Mouse (Mus musculus) heart, postnatal 0 days (tissue): ENCODE data around the gene Ppef2. TPM values are rescaled to one million over a fixed set of nuclear protein-coding genes. Genes with fewer than 3 reads are reported as not detected.
"Not testable (repeated sequence)": the region's sequence is repeated elsewhere in the genome, so short reads cannot be mapped to it uniquely, and the experiment has no call there.

Experiments used
- ATAC-seq: fragments of 200-750 bp; cut with Nextera tagmentation; 2 replicates; pipeline ENCODE4 v1.8.0; 2017; ENCODE audit warnings: low read depth, moderate number of reproducible peaks, moderate library complexity; ENCODE audit not compliant: insufficient read depth
- DNase-seq: peaks from one replicate; pipeline ENCODE4 v3.0.0-alpha.2; 2016; ENCODE audit warnings: low spot score
- H3K27ac ChIP-seq: fragments of 300-500 bp; sonication (generic); 2 replicates; pipeline ENCODE4 v1.5.1; 2014; ENCODE audit warnings: low read depth, mild to moderate bottlenecking
- H3K27me3 ChIP-seq: fragments of 300-500 bp; sonication (generic); 2 replicates; pipeline ENCODE4 v1.6.1; 2014; ENCODE audit warnings: low read length, mixed read lengths; ENCODE audit not compliant: control insufficient read depth, insufficient read depth
- H3K36me3 ChIP-seq: fragments of 300-500 bp; sonication (generic); replicated peaks from 2 replicates; pipeline ENCODE4 v1.6.1; 2014; ENCODE audit warnings: low read length, mixed read lengths; ENCODE audit not compliant: control insufficient read depth, insufficient read depth
- H3K4me1 ChIP-seq: fragments of 300-500 bp; sonication (generic); 2 replicates; pipeline ENCODE4 v1.6.1; 2014; ENCODE audit warnings: antibody characterized with exemption; ENCODE audit not compliant: control insufficient read depth, insufficient read depth
- H3K4me2 ChIP-seq: fragments of 300-500 bp; sonication (generic); 2 replicates; pipeline ENCODE4 v1.6.1; 2014; ENCODE audit warnings: low read depth, mild to moderate bottlenecking, low read length, moderate library complexity
- H3K4me3 ChIP-seq: fragments of 300-500 bp; sonication (generic); 2 replicates; pipeline ENCODE4 v1.5.1; 2014; ENCODE audit warnings: low read depth, low read length
- H3K9ac ChIP-seq: fragments of 300-500 bp; sonication (generic); replicated peaks from 2 replicates; pipeline ENCODE4 v1.6.1; 2014; ENCODE audit warnings: low read depth, low read length, mixed read lengths
- H3K9me3 ChIP-seq: fragments of 300-500 bp; sonication (generic); replicated peaks from 2 replicates; pipeline ENCODE4 v1.6.1; 2016; ENCODE audit warnings: low read length; ENCODE audit not compliant: control insufficient read depth
- CTCF ChIP-seq: IDR thresholded peaks from 2 replicates; pipeline ENCODE4 v1.5.1; 2016; ENCODE audit warnings: antibody characterized with exemption, control low read depth, low read depth
- EP300 ChIP-seq: IDR thresholded peaks from 2 replicates; pipeline ENCODE4 v1.6.1; 2016; ENCODE audit warnings: antibody characterized with exemption, low read depth
- WGBS: fragments of 180-500 bp; shearing (Covaris S2); extraction: QIAGEN DNeasy Blood & Tissue Kit; methylation state at CpG from one replicate; pipeline ENCODE4 v1.1.7; 2014; 5-methylcytosine and 5-hydroxymethylcytosine counted together
- polyA plus RNA-seq: library from polyadenylated mRNA; unstranded; fragments of >200 nt; fragmentation: Nextera tagmentation; extraction: Ambion mirVana; gene quantifications from 2 replicates; pipeline ENCODE4 v1.2.1, GENCODE M21; 2015
- total RNA-seq: library from RNA; depleted of rRNA; stranded (reverse); fragments of >200 nt; gene quantifications from 2 replicates; pipeline ENCODE4 v1.2.3, GENCODE M21; 2014; ENCODE audit warnings: low replicate concordance; rRNA removed

Ppef2 gene
- total and polyA plus RNA-seq, 2 experiments from 2014 or later, result not detected

DNA sequence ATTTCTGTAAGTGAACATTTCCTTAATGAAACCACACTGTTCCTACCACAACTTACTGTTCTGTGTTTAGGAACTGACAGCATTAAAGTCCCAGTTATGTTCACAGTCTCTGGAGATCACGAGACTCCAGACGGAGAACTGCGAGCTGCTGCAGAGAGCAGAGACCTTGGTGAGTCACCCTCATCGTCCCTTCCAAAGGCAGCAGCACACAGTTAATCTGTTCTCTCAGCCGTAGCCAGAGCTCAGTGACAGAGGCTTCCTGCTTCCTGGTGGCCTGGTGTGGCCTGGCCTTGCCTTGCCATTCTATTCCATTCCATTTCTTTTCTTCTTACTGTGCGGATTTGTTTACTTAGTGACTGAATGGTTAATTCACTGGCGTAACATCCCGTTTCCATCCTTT is 57.8 kb downstream of the Ppef2 start:
- DNase-seq (peak; percentile 31), ATAC-seq (peak; percentile 33; the same call in 1 of the 2 replicates)
- Histone ChIP-seq H3K4me2 (no peak overlapping the region), H3K9me3 (no peaks in the 10 kb centered on the region), H3K27me3 (no peaks in the 10 kb centered on the region), H3K4me1 (no peaks in the 10 kb centered on the region), H3K27ac (no peak overlapping the region), H3K4me3 (no peak overlapping the region), H3K36me3 (peaks cover 90% of the 10 kb centered on the region), H3K9ac (no peak overlapping the region)
- TF ChIP-seq CTCF, result no peak
- no peak for TF ChIP-seq EP300
- WGBS, result 64% methylated on average over 8 of the region's 8 CpGs

- Histone ChIP-seq H3K9ac (no peak overlapping the region), H3K36me3 (peaks cover 92% of the 10 kb centered on the region), H3K27me3 (no peaks in the 10 kb centered on the region), H3K4me1 (no peaks in the 10 kb centered on the region), H3K9me3 (no peaks in the 10 kb centered on the region), H3K4me3 (no peak overlapping the region), H3K27ac (no peak overlapping the region), H3K4me2 (no peak overlapping the region)
- TF ChIP-seq EP300 (no peak), CTCF (no peak)
- DNase-seq (no peak), ATAC-seq (no peak)
- WGBS, result 77% methylated on average over 15 of the region's 15 CpGs
These were observed 58.9 kb downstream of the Ppef2 start for GRCm38 (mm10) chr5:92196895-92197811.

- not testable (repeated sequence) for H3K4me1 ChIP-seq, ATAC-seq, H3K27me3 ChIP-seq, H3K9me3 ChIP-seq, H3K4me3 ChIP-seq, H3K4me2 ChIP-seq, H3K9ac ChIP-seq, H3K27ac ChIP-seq
- peaks cover 86% of the 10 kb centered on the region for H3K36me3 ChIP-seq
- DNase-seq, result peak; percentile 49
- 45% methylated on average over 2 of the region's 2 CpGs for WGBS
- TF ChIP-seq CTCF, result peak; percentile 68
These were observed 60.4 kb downstream of the Ppef2 start for GRCm38 (mm10) chr5:92195716-92196115.

DNA sequence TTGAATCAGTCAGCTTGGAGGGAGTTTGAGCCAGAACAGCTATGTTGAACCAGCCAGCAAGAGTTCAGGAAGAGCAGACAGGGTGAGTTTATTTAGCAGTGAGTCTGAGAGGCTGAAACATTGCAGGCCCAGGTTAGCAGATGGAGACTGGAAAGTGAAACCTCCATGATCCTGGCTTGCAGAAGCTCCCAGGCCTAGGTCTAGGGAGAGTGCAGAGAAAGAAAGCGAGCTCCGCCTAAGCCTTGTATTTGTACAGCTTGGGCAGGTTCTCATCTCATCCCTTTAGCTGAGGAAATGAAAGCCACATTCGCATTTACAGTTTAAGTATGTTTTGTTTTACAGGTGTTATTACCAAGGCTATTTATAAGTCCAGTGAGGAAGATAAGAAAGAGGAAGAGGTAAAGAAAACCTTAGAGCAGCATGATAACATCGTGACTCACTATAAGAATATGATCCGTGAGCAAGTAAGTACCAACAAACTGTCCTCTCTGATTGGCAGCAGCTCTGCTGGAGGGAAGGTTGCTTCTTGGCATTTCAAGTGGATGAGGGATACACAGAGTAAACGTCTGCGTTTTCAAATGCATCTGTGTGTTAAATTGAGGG is 67.1 kb downstream of the Ppef2 start:
- ATAC-seq (no peak), DNase-seq (no peak)
- H3K9ac ChIP-seq, result no peak overlapping the region
- no peak overlapping the region for H3K4me3 ChIP-seq
- H3K9me3 ChIP-seq, result no peaks in the 10 kb centered on the region
- no peak overlapping the region for H3K27ac ChIP-seq
- peaks cover 75% of the 10 kb centered on the region for H3K36me3 ChIP-seq
- TF ChIP-seq CTCF (no peak), EP300 (no peak)
- no peak overlapping the region for H3K4me2 ChIP-seq
- no peaks in the 10 kb centered on the region for H3K27me3 ChIP-seq
- WGBS, result 92% methylated on average over 7 of the region's 7 CpGs
- H3K4me1 ChIP-seq, result no peaks in the 10 kb centered on the region

DNA sequence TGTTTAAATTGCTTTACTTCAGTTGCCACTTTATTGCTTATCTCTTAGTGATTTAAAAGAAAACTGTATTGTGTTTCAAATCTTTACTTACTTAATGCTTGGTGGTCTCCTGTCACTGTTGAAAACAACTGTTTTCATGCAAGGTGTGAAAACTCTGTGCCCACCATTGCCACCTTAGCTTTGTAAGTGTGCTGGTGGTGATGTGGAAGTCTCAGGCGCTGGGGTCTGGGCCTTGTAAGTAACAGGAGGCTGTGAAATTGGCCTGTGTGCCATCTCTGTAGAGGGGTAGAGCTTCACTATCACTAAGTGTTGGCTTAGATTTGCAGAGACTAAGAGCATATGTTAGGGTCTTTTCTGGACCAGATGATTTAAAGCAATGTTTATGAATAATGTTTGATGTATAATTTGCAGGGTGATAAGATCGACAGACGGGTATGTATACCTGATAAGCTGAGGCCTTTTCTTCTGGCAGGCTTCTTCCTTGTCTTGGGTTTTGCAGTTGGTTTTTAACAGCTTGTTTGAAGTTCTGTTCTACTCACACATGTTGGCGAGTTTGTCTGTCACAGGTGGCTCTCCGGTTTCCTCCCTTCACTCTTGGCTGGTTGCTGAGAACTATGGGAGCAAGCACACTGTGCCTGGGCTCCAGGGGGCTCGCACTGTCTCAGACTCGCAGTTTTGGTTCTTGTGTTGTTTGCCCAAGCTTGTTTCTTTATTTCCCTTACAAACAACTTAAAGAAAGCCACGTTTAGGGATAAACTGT is 72.8 kb downstream of the Ppef2 start:
- Histone ChIP-seq H3K27ac (no peak overlapping the region; the same call in 1 of the 2 replicates), H3K4me3 (no peak overlapping the region), H3K27me3 (no peaks in the 10 kb centered on the region), H3K36me3 (peaks cover 77% of the 10 kb centered on the region), H3K4me2 (no peak overlapping the region), H3K9me3 (no peaks in the 10 kb centered on the region), H3K9ac (no peak overlapping the region), H3K4me1 (no peaks in the 10 kb centered on the region)
- no peak for ATAC-seq
- no peak for DNase-seq
- TF ChIP-seq EP300 (no peak), CTCF (no peak)
- 77% methylated on average over 8 of the region's 8 CpGs for WGBS

Other genes starting within 250 kb of the Ppef2 start
- 1.8 and 5.0 TPM in 2 replicates for gene Cdkl2, start 212.4 kb downstream of the Ppef2 start, total RNA-seq
- 0.75 and 0.77 TPM in 2 replicates for gene Cdkl2, start 212.4 kb downstream of the Ppef2 start, polyA plus RNA-seq
- 32.1 and 46.9 TPM in 2 replicates for gene G3bp2, start 172.6 kb downstream of the Ppef2 start, total RNA-seq
- 111 and 119 TPM in 2 replicates for gene G3bp2, start 172.6 kb downstream of the Ppef2 start, polyA plus RNA-seq
- 10.8 and 12.1 TPM in 2 replicates for gene Uso1, start 118.3 kb downstream of the Ppef2 start, total RNA-seq
- 24.9 and 25.5 TPM in 2 replicates for gene Uso1, start 118.3 kb downstream of the Ppef2 start, polyA plus RNA-seq
- not detected in 2 replicates for gene U90926, start 40.9 kb downstream of the Ppef2 start, total RNA-seq
- gene U90926, start 40.9 kb downstream of the Ppef2 start, polyA plus RNA-seq, result not detected in 2 replicates
- 5.7 and 9.7 TPM in 2 replicates for gene Naaa, start 21.9 kb upstream of the Ppef2 start, total RNA-seq
- 6.4 and 7.5 TPM in 2 replicates for gene Naaa, start 21.9 kb upstream of the Ppef2 start, polyA plus RNA-seq
- gene Sdad1, start 54.2 kb upstream of the Ppef2 start, total RNA-seq, result 34.0 and 37.0 TPM in 2 replicates
- gene Sdad1, start 54.2 kb upstream of the Ppef2 start, polyA plus RNA-seq, result 13.7 and 13.8 TPM in 2 replicates
- gene Cxcl9, start 71.8 kb upstream of the Ppef2 start, total RNA-seq, result not detected in 2 replicates
- 0.07 and 0.12 TPM in 2 replicates for gene Cxcl9, start 71.8 kb upstream of the Ppef2 start, polyA plus RNA-seq
- 186 and 226 TPM in 2 replicates for gene Art3, start 75.5 kb upstream of the Ppef2 start, total RNA-seq
- 294 and 306 TPM in 2 replicates for gene Art3, start 75.5 kb upstream of the Ppef2 start, polyA plus RNA-seq
- 0.81 and 9.7 TPM in 2 replicates for gene Cxcl10, start 92.6 kb upstream of the Ppef2 start, total RNA-seq
- gene Cxcl10, start 92.6 kb upstream of the Ppef2 start, polyA plus RNA-seq, result 0.56 and 0.60 TPM in 2 replicates
- gene Nup54, start 178.9 kb upstream of the Ppef2 start, total RNA-seq, result 14.2 and 35.0 TPM in 2 replicates
- gene Nup54, start 178.9 kb upstream of the Ppef2 start, polyA plus RNA-seq, result 21.1 and 22.0 TPM in 2 replicates